Mouse (Mus musculus) ES-Bruce4 (cell line): ENCODE results near the gene Rae1.

Experiments used
- CTCF ChIP-seq: IDR thresholded peaks from one replicate; pipeline ENCODE4 v1.8.1; 2011; ENCODE audit warnings: low read depth, low read length
- EP300 ChIP-seq: IDR thresholded peaks from 2 replicates; pipeline ENCODE4 v1.6.1; 2011; ENCODE audit warnings: low read depth, low read length; ENCODE audit not compliant: insufficient read depth
- POLR2A ChIP-seq: IDR thresholded peaks from one replicate; pipeline ENCODE4 v1.8.1; 2011; ENCODE audit warnings: low read length; ENCODE audit not compliant: insufficient read depth

DNA sequence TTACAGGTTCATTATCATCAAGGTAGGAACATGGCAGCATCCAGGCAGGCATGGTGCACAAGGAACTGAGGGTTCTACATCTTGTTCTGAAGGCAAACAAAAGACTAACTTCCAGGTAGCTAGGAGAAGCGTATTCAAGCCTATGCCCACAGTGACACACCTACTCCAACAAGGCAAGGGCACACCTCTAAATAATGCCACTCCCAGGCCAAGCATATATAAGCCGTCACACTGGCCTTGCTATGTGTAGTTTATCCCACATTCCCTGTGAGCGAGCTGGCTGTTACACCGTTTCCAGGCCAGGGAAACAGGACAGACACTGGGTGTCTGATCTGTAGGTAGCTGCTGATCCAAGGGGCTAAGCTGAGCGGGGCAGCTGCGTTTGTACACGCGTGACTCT lies 11.5 kb downstream of the Rae1 start:
- TF ChIP-seq POLR2A = no peak
- no peak for TF ChIP-seq EP300
- no peak for TF ChIP-seq CTCF
